Comparison of ENCODE assay signal across 23 mouse cellular contexts in the genomic region with DNA sequence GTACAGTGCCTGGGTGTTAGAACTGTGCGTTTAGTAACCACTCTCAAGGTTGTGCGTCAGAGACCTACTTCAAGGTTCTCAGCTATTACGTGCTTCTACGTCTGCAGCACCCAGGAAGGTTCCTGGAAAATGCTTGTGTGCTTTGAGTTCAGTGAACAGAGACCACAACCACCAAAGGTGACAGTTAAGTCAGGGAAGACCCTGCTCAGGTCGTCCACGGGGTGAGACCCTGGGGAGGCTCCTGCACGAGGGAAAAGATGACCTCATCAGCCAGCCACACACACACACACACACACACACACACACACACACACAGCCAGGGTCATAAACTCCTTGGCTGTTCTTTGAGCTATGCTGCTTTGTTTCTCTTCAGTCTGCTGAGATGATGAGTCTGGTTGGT. TPM values are rescaled to one million over a fixed set of nuclear protein-coding genes. Genes with fewer than 3 reads are reported as not detected.
DNase-seq lines count a peak whose midpoint lies in the region; ATAC-seq lines count a peak whose summit lies in the region.
"Had no signal": no experiment of that assay in that cellular context is flagged by ENCODE, and none has a peak within 500 bp of the region (broad histone marks: within the 10 kb centered on the region; RNA-seq: fewer than 3 reads in every experiment).

No protein-coding gene starts in this region.

- H3K4me1 ChIP-seq in hindbrain, embryonic 15.5 days (replicated peaks): no peaks in the 10 kb centered on the region
- H3K4me1 ChIP-seq in hindbrain, embryonic 10.5 days (replicated peaks): no peaks in the 10 kb centered on the region
- H3K4me1 ChIP-seq: embryonic facial prominence, embryonic 10.5 days; embryonic facial prominence, embryonic 12.5 days; forebrain, embryonic 13.5 days; forebrain, embryonic 15.5 days had no signal

- H3K27ac ChIP-seq in hindbrain, embryonic 15.5 days (replicated peaks): no peak overlapping the region
- no peak overlapping the region for H3K27ac ChIP-seq in hindbrain, embryonic 10.5 days
- H3K27ac ChIP-seq: embryonic facial prominence, embryonic 10.5 days; embryonic facial prominence, embryonic 12.5 days; forebrain, embryonic 13.5 days; forebrain, embryonic 15.5 days had no signal

- H3K36me3 ChIP-seq in hindbrain, embryonic 15.5 days: peaks cover 81% of the 10 kb centered on the region
- peaks cover 98% of the 10 kb centered on the region for H3K36me3 ChIP-seq in hindbrain, embryonic 10.5 days

- 0 out of 2 replicates have a peak, but pooled peaks have one; percentile 19 for ATAC-seq in hindbrain, embryonic 15.5 days (ENCODE audit: low FRiP score, low read depth)
- ATAC-seq: activated CD4-positive, CD25-positive, alpha-beta regulatory T cell, adult 4 months; CD4-positive, CD25-positive, alpha-beta regulatory T cell, adult 4 months; forebrain, embryonic 13.5 days; forebrain, embryonic 15.5 days; forebrain, postnatal 0 days; Patski had no signal

- 91% methylated on average over 7 of the region's 7 CpGs for WGBS in hindbrain, embryonic 15.5 days
- WGBS in hindbrain, embryonic 10.5 days: 91% methylated on average over 7 of the region's 7 CpGs

- H3K9me3 ChIP-seq in hindbrain, embryonic 15.5 days: no peaks in the 10 kb centered on the region
- no peaks in the 10 kb centered on the region for H3K9me3 ChIP-seq in hindbrain, embryonic 10.5 days
- H3K9me3 ChIP-seq: embryonic facial prominence, embryonic 10.5 days; embryonic facial prominence, embryonic 12.5 days; forebrain, embryonic 13.5 days; forebrain, embryonic 15.5 days; G1E had no signal

- H3K4me2 ChIP-seq in hindbrain, embryonic 15.5 days: no peak overlapping the region
- H3K4me2 ChIP-seq: embryonic facial prominence, embryonic 12.5 days; forebrain, embryonic 13.5 days; forebrain, embryonic 15.5 days had no signal

- H3K9ac ChIP-seq in hindbrain, embryonic 15.5 days: no peak overlapping the region
- H3K9ac ChIP-seq: embryonic facial prominence, embryonic 12.5 days; forebrain, embryonic 13.5 days; forebrain, embryonic 15.5 days; forebrain, postnatal 0 days had no signal

- peak; percentile 23 to 66 for DNase-seq in adrenal gland, adult (ENCODE audit: inconsistent age in 2 of 2, low spot score in 1 of 2)
- no peak for DNase-seq in adrenal gland, postnatal 4 days (ENCODE audit: low spot score in 2 of 2)
- DNase-seq in adrenal gland, postnatal 14 days: peak; percentile 18
- no peak for DNase-seq in adrenal gland, postnatal 10 days
- DNase-seq in hindbrain, embryonic 10.5 days (ENCODE audit: low spot score): no peak
- DNase-seq: adrenal gland, adult 8-10 months; B cell, adult 2 months; cerebellum, adult 11-12 months; cerebellum, adult 2 months; cerebellum, adult 9-10 months; cerebellum, postnatal 10 days; cerebellum, postnatal 25 days; forebrain, postnatal 0 days had no signal

- no peak overlapping the region for H3K4me3 ChIP-seq in hindbrain, embryonic 15.5 days
- H3K4me3 ChIP-seq in hindbrain, embryonic 10.5 days: no peak overlapping the region
- H3K4me3 ChIP-seq: embryonic facial prominence, embryonic 10.5 days; embryonic facial prominence, embryonic 12.5 days; forebrain, embryonic 13.5 days; forebrain, embryonic 15.5 days had no signal

- H3K27me3 ChIP-seq in hindbrain, embryonic 15.5 days: no peaks in the 10 kb centered on the region
- H3K27me3 ChIP-seq in hindbrain, embryonic 10.5 days (ENCODE audit: insufficient read depth, poor library complexity, severe bottlenecking): no peaks in the 10 kb centered on the region
- H3K27me3 ChIP-seq: CH12.LX; embryonic facial prominence, embryonic 12.5 days; forebrain, embryonic 13.5 days; forebrain, embryonic 15.5 days; Patski had no signal

RNA-seq across cellular contexts. Expression of a gene that starts 59.1 kb away (rescaled TPM):
- total RNA-seq in adrenal gland, postnatal 4 days (2021): 10 to 100 TPM; 36.6 to 51.5 TPM
- 101 and 110 TPM in 2 replicates for total RNA-seq in adrenal gland, postnatal 14 days (2021)
- 100 to 1,000 TPM; 114 to 115 TPM for total RNA-seq in adrenal gland, postnatal 10 days (2021)
- 1.3 and 1.5 TPM in 2 replicates for polyA plus RNA-seq in hindbrain, embryonic 15.5 days (2015; fragmentation: Nextera tagmentation; extraction: Ambion mirVana)
- 1.8 TPM in 2 replicates for polyA plus RNA-seq in hindbrain, embryonic 10.5 days (2016; fragmentation: Nextera tagmentation; extraction: Ambion mirVana)
- total RNA-seq: CH12.LX, G1E had no signal
- polyA plus RNA-seq: G1E, Patski had no signal

Comparison
In these comparisons a context has a peak if more than half of its experiments do, and no peak if none do; other contexts are left out.
1. DNase-seq: peak in adrenal gland, adult (2 of 2) and adrenal gland, postnatal 14 days (single experiment); none in adrenal gland, postnatal 4 days (0 of 2), adrenal gland, postnatal 10 days (single experiment) and hindbrain, embryonic 10.5 days (single experiment).